Mouse (Mus musculus) adrenal gland, postnatal 10 days (tissue): ENCODE data around the gene Cox19. TPM values are rescaled to one million over a fixed set of nuclear protein-coding genes. Genes with fewer than 3 reads are reported as not detected.

Experiments used
- DNase-seq: peaks from one replicate; pipeline ENCODE4 v3.0.0; 2021; ENCODE audit warnings: mixed read lengths
- total RNA-seq, 2 experiments: library from RNA; stranded (reverse); gene quantifications; 2 replicates each; pipeline ENCODE4 v1.2.3; 2021

Gene Cox19
- total RNA-seq, 2 experiments from 2014 or later = 81.5 to 84.7 TPM

DNA sequence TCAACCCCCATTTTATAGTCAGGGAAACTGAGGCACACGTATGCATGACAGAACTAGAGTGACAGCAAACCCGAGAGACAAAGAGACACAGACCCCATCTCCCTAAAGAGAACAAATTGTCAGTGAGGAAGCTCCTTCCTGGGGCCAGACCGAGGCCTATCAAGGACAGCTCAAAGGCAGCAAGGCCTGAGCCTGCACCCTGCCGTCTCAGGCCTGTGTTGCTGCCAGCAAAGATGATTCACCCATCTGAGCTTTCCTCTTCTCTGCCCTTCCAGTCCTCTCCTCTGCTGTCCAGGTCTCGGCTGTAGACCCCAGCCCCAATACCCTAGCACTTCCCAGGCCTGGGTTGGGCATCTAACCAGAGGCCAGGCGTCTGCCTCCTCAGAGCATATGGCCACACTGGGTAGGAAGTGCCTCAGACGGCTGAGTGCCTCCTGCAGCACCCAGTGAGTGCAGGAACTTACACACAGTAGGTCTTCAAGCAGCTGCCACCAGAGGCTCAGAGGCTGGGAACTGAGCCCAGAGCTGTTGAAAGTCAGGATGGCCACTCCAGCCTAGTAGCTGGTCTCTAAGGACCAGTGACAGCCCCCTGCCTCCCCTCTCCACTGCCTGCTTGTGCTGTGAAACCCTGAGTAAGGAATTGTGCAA is 24.1 kb downstream of the Cox19 start:
- no peak for DNase-seq

DNA sequence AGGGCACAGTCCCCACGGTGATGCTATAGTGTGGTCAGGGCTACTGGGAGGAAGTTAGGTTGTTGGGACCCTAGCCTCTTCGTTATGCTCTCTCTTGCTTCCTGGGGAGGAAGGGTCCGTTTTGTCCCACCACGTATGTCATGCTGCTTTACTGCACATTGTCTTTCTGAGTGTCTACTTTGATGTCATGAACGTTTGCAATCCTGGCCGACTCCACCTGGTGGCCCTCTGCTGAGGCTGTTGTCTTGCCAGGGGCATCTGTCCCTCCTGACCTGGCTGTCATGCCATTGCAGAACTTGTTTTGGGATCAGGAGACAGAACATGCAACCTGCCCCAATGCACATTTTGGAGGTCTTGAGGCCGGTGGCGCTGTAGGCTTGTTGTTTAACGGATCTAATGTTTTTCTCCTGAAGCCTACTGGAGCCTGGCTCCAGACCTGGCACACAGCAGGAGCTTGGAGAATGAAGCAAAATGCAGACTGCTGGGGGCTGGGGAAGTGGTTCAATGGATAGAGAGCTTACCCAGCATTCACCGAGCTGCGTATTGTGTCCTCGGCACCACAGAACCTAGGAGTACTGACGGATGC is 25.0 kb downstream of the Cox19 start:
- DNase-seq = no peak

DNA sequence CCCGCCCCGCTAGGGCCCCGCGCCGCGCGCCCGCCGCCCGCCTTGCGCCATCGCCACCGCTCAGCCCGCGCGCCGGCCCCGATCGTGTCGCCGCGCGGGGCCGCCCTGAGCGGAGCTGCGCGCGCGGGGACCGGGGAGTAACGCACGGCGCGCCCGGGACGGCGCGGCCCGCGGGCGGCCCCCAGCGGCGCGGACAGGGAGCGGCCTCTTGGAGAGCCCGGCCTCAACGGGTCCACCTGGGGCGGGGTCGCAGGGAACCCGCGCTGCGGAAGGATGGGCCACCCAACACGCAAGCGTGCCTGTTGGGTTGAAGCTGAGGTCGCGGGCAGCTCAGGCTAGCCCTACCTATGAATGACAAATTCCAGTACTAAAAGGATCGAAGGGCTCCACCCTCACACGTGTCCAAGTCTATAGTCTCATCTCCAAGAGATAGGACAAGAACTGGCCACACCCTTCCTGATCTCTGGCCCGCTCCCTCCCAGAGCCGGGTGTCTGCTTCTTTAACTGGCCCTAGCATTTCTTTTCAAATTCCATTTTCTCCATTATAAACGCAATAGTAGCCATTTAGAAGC is 25.7 kb downstream of the Cox19 start, which contains the start of gene Adap1:
Adap1 (minus strand) TSS at position 228 of the 572 bp plus-strand sequence.
- peak; percentile 73 for DNase-seq

DNA sequence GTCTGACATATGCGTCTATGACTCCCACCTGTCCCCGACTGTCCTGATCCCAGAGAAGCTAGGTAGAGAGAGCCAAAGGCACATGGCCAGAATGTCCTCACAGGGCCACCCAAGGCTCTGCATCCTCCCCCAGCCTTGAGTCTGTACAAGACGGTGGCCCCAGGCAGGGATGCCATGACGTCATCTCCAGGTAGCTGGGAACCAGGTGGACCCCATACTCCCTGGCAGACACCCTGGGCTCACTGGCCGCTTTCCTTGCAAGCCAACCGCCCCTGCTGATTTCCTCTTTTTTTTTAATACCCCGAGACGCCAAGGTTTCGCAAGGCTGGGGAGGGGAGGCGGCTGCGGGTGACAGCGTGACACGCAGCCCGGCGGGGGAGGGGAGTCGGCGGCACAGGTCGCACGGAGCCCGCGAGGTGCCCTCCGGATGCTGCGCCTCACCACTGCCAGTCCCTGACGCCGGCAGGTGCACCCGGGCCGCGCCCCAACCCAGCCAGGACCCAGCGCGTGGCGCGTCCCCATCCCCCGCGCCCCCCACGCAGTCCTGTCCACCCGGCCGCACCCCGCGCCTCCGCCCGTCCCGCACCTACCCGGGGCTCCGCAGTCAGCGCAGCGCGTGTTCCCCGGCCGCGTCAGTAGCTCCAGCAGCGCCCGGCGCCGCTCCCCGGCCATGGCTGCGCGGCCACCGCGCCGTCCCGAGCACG is 26.4 kb downstream of the Cox19 start:
- DNase-seq = no peak

DNA sequence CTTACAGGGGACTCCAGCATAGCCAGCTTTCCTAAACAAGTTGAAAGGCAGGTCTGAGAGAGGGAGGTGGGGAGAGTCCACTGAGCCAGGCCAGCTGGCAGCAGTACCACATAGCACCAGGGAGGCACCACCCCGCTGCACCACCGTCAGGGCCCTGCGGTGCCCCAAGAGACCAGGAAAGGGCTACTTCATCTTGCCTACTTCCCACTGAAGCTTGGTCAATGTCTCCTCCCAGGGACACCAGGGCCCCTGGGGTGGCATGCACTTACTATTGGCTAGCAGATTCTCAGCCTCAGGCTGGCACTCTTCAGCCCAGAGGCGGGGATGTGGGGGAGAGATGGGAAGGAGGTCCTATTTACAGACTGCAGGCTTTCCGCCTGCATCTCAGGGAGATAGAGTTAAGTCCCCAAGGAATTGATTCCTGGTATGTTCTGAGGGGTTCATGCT is 27.1 kb downstream of the Cox19 start:
- DNase-seq = no peak

DNA sequence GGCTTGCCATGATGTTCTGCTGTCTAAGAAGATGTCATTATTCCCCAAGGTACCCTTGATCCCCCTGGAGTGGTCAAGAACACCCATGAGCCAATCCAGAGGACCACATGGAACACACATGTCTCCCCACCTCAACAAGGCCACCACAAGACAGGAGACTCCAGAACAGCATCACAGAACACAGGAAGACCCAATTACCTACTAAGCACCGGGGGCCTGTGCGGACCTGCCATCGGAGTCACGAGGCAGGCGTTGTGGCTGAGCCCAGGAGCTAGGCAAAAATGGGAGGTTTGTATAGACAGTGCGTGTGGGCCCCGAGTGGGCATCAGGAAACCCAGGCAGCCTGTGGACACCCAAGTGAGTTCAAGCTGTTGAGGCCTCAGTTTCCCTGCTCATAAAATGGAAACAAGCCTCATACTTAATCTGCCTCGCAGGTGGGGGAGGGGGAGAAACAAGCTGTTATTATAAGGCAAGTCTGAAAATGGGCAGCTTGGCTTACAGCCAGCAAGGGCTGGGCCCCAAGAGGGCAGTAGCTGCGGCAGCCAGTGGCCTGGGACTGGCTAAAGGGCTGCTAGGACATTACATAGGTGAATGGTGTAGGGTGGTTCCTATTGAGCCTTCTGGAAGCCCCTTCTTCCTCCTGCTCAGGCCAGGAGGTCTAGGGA is 27.8 kb downstream of the Cox19 start:
- DNase-seq = peak; percentile 46

DNA sequence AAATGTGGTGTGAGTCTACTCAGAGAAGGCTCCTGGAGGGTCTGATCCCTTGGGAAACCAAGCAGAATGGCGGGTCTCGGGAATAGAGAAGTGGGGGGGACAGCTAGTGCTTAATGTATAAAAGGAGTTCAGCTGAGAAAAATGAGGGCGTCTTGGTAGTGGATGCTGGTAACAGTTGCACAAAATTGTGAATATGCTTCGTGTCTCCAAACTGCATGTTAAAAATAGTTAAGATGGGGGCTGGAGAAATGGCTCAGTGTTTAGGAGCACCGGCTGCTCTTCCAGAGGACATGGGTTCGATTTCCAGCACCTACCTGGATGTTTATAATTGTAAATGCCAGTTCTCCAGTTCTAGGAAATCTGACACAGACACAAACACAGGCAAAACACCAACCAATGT is 29.9 kb downstream of the Cox19 start:
- no peak for DNase-seq

DNA sequence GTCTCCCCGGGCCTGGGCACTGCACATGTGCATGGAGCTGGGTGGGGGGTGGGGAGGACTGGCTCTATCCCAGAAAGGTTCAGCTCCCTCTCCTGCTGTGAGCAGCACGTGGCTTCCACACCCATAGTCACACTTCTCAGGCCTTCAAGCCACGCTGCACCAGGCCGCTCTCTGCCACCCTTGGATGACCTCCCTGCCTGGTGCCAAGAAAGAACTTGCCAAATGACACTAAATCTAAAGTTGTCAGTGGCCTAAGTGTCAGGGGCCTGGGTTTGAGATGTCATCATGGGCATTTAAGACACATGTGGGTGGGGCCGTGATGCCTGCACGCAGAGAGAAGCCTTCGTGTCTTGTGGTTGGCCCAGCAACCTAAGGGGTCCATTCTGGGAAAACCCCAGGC is 30.8 kb downstream of the Cox19 start:
- no peak for DNase-seq

DNA sequence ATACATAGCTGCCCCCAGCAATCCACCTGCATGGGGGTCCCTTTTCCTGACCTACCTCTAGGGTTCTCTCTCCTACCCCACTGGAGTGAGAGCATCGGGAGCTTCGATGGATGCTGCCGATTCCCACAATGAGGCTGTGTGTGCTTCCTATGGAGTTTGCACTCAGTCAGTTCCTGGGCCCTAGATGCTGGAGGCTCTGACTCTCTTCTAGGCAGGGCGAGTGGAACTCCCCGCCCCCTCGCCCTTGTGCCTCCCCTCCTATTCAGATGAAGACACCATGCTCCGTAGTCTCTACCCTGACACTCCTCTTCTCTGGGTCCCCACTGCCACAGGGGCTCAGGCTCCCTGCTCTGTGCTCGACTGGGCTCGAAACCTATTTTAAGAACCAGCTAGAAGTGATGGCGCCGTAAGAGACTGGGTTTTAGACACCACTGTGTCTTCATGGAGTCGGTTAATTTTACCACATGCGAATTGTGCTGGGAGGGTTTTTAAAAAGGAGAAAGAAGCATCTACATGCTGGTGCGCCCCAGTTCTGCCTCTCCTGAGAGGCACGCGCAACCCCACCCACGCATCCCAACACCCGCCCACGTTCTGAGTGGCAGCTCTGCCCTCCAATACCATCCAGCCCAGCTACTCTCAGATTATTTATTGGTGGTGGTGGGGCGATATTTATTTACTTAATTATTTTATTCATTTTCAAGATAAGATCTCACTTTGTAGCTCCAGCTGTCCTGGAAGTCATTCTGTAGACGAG is 33.3 kb downstream of the Cox19 start:
- no peak for DNase-seq

DNA sequence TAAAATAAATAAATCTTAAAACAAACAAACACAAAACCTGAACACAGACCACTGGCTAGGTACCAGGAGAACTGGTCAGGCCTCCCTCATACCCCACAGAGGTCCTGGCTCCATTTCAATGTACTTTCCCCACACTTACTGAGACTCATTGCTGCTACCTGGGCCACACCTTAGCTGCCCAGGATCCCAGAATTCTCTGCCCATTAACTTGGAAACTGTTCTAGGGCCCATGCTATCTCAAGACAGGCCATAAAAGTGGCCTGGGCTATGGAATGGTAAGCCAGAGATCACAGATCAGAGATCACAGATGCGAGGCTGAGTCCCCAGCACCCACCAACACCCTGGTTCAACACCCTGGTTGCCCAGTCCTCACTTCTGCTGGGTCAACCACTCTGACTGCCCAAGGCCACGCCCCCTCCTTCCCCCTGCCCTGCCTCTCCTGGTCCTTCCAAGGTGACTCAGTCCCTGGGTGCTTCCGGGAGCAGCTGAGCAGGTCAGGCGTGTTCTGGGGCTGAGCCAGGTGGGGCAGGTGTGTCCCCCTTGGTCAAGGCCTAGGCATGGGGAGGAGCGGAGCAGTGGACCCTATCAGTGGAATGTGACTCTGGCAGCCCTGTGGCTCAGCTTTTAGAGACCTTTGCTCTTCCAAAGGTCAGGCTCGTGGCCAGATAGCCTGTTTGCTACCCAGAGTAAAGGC is 34.1 kb downstream of the Cox19 start:
- no peak for DNase-seq

DNA sequence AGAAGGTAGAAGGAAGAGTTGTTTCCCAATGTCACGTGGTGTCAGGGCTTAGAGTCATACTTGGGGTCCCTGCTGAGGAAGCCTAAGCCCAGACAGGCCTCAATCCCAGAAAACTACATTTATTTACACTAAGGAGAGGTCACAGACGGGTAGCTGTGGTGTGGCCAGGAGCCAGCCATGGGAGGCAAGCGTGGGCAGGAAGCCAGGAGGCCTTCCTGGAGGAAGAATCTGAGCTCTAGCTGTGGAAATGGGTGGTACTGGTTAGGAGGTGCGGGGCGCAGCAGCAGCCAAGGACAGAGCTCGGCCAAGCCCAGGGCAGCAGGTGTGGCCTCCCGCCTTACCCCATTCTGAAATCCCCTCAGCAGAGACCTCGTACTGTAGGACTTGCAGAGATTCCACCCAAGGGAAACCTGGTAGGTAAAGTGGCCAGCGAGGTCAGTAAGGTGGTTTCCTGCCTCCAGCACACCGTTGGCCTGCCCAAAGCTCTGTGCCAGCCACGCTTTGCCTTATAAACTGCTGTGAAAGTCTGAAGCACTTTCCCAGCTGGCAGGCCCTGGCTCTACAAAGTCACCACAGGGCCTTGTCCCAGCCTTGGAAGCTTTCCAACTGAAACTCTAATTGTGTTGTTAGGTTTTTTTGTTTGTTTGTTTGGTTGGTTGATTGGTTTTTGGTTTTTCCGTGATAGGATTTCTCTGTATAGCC is 36.1 kb downstream of the Cox19 start:
- no peak for DNase-seq

DNA sequence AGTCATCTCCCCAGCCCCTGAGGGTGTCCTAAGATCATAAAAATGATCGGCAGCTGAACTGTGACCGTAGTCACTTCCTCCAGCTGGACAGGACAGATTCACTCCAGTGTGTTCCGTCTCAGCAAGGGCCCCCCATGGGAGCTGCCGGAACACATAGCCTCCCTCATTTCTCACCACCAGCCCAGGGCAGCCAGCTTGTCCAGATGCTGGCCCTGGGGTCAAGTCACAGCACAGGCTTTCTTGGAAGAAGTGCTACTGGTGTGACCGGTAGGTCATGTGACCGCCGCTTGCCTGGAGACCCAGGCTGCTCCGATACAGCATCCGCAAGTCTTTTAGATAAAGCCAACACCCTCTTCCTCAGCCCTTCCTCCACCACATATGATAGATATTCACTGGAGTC is 37.7 kb downstream of the Cox19 start:
- no peak for DNase-seq

DNA sequence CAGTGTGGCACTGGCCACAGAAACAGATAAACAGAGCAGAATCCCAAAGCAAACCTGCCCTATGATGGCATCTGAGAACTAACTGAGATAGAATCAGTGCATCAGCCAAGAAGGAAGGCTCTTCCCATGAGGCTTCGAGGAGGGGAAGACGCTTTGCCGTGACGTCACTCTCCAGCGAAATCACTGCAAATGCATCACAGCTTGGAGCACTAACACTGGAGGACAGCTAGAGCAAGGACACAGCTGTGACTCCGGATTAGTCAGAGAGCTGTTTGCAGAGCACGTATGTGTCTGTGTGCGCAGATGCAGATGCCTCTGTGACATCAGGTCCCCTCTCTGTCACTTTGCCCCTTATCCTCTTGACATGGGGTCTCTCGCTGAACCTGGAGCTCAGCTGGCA is 39.4 kb downstream of the Cox19 start:
- no peak for DNase-seq

DNA sequence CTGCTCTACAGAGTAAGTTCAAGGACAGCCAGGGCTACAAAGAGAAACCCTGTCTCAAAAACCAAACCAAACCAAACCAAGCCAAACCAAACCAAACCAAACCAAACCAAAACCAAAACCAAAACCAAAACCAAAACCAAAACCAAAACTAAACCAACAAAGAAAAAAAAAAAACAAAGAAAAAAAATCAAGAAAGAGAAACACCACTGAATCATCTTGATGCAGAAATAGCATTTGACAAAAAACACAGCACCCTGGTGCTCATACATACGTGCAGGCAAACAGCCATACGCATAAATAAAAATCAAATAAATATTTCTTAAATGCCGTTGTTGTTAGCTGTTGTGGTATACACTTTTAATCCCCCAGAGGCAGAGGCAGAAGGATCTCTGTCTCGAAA is 40.7 kb downstream of the Cox19 start:
- no peak for DNase-seq

DNA sequence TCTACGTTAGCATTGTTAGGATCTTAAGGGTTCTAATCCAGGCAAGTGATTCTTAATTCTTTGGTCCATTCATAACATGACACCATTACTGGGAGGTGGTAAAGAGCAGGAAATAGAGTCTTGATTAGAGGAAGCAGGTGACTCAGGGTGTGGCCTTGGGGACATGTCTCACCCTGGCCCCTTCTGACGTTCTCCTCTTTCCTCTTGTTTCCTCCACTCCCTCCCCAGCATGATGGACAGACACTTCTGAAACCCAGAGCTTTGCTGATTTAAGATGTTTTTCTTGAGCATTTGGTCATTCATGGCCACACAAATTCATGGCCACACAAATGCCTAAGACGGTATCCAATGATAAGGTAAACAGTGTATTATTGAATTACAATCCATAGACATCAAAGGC is 41.3 kb downstream of the Cox19 start:
- DNase-seq = no peak

DNA sequence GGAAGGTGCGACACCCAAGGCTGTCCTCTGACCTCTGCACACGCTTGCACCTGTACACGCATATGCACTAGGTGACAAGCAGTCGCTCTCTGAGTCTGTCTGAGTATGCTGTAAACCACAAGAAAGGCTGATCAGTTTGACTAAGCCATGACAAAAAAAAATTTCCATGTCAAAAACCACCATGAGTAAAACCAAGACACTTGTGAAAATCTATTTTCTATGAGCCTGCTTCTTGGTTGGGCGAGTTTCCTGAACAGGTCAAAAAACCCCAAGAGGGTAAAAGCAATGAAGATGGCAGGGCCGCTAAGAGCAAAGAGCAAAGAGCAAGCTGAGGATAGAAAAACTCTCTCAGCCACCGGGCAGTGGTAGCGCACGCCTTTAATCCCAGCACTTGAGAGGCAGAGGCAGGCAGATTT is 47.6 kb downstream of the Cox19 start:
- DNase-seq = no peak

DNA sequence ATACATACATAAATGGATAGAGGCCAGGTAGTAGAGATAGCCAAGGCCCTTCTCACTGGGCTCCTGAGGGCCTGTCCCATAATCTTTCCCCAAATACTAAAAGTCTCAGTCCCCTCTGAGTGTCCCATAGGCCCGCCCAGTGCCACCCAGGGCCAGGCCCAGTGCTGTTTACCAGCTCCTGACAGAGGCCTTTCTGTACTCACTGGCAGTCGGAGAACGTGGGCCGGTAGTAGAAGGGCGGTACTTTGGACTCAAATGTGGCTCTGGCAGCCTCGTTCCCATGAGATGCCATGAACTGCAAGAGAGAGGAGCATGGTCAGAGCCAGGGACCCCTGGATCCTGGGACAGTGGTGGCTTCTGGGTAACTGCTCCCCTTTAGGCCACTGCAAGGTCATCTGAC is 49.1 kb downstream of the Cox19 start:
- DNase-seq = no peak

DNA sequence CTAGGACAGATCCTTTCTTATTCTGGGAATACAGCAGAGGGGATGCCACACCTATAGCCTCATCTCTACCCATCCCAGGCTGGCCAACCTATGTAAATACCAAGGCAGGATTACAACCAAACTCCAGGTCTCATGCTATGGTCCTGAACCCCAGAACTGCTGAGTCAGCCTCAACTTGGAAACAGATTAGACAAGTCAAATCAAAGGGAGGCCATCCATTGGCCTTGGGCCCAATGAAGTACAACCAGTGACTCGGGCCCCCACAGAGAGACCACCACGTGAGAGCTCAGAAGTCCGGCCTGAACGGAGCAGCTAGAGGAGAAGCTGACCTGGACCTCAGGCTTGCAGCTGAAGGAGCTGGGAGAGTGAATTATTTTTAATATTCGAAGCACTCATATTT is 53.5 kb downstream of the Cox19 start:
- no peak for DNase-seq

DNA sequence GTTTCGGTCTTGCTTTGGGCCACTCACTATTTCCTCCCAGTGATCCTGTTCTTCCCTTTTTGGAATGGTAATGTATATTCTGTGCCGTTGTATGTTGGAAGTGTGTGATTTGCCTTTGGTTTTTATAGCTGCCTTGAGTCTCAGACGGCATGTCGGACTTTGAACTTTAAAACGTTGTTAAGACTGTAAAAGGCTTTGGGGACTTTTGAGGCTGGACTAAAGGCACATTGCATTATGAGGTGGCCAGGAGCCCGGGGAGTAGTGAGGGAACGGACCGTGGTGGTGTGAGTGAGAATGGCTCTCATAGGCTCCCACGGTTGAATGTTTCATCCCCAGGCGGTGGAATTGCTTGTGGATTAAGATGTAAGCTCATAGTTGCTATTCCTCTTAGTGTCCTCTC is 54.1 kb downstream of the Cox19 start:
- no peak for DNase-seq

DNA sequence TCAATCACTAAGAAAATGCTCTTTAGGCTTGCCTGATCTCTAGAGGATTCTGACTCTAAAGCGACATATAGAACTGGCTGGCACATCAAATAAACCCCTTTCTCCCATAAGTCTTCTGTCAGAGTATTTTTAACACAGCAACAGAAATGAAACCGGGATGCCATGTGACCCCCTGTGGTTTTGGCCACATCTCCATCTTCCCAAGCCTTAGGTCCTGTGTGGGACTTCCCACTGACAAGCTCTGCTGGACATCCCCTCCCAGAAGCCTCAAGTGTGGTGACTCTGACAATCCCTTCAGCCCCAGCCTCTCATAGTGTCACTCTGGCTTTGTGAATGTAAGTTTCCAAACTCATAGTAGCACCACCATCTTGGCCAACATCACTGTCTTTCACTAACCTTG is 57.1 kb downstream of the Cox19 start:
- DNase-seq = no peak
